ENCODE assay signal across 7 mouse cellular contexts in genomic region chr12:54696242-54697002, GRCm38 (mm10). TPM values are rescaled to one million over a fixed set of nuclear protein-coding genes. Genes with fewer than 3 reads are reported as not detected.
DNase-seq lines count a peak whose midpoint lies in the region; ATAC-seq lines count a peak whose summit lies in the region.

No protein-coding gene starts in this region.

- under 1% methylated on average over 32 of the region's 32 CpGs for WGBS in embryonic facial prominence, embryonic 10.5 days
- WGBS in limb, embryonic 10.5 days = under 1% methylated on average over 32 of the region's 32 CpGs
- WGBS in midbrain, embryonic 13.5 days = under 1% methylated on average over 32 of the region's 32 CpGs

- H3K4me3 ChIP-seq in embryonic facial prominence, embryonic 10.5 days = peak overlapping the region; percentile 86
- H3K4me3 ChIP-seq in limb, embryonic 10.5 days = peak overlapping the region; percentile 86
- H3K4me3 ChIP-seq in midbrain, embryonic 13.5 days (replicated peaks) = peak overlapping the region; percentile 84

- DNase-seq in adrenal gland, postnatal 10 days = peak; percentile 95
- peak; percentile 95 for DNase-seq in embryonic facial prominence, embryonic 10.5 days (ENCODE audit: low spot score)
- peak; percentile 95 for DNase-seq in kidney, adult 11 months
- DNase-seq in limb, embryonic 10.5 days (ENCODE audit: low spot score) = peak; percentile 92
- DNase-seq in spleen, adult 12 weeks (ENCODE audit: low spot score) = peak; percentile 78

- H3K4me1 ChIP-seq in embryonic facial prominence, embryonic 10.5 days = peaks cover 4% of the 10 kb centered on the region
- 0 out of 2 replicates have a peak, but pooled peaks cover 3% of the 10 kb centered on the region for H3K4me1 ChIP-seq in limb, embryonic 10.5 days
- peaks cover 16% of the 10 kb centered on the region for H3K4me1 ChIP-seq in midbrain, embryonic 13.5 days (replicated peaks)

- no peaks in the 10 kb centered on the region for H3K27me3 ChIP-seq in embryonic facial prominence, embryonic 10.5 days (replicated peaks; ENCODE audit: low read depth, poor library complexity, severe bottlenecking)
- H3K27me3 ChIP-seq in limb, embryonic 10.5 days (ENCODE audit: low read depth, poor library complexity, severe bottlenecking) = no peaks in the 10 kb centered on the region
- H3K27me3 ChIP-seq in midbrain, embryonic 13.5 days = no peaks in the 10 kb centered on the region

- H3K9me3 ChIP-seq in embryonic facial prominence, embryonic 10.5 days = no peaks in the 10 kb centered on the region
- no peaks in the 10 kb centered on the region for H3K9me3 ChIP-seq in limb, embryonic 10.5 days (replicated peaks)
- no peaks in the 10 kb centered on the region for H3K9me3 ChIP-seq in midbrain, embryonic 13.5 days

- peaks cover 14% of the 10 kb centered on the region for H3K36me3 ChIP-seq in embryonic facial prominence, embryonic 10.5 days (replicated peaks)
- H3K36me3 ChIP-seq in limb, embryonic 10.5 days = peaks cover 12% of the 10 kb centered on the region
- H3K36me3 ChIP-seq in midbrain, embryonic 13.5 days = peaks cover 11% of the 10 kb centered on the region; the same call in 1 of the 2 replicates

- ATAC-seq in granulocyte monocyte progenitor cell, adult 5-6 weeks (replicated peaks; ENCODE audit: poor library complexity, severe bottlenecking) = peak; percentile 65
- peak; percentile 86 for ATAC-seq in midbrain, embryonic 13.5 days

- H3K9ac ChIP-seq in midbrain, embryonic 13.5 days (replicated peaks) = peak overlapping the region; percentile 89

- peak overlapping the region; percentile 64 for H3K4me2 ChIP-seq in midbrain, embryonic 13.5 days (replicated peaks)

- peak overlapping the region; percentile 95 for H3K27ac ChIP-seq in embryonic facial prominence, embryonic 10.5 days (replicated peaks)
- H3K27ac ChIP-seq in limb, embryonic 10.5 days = peak overlapping the region; percentile 95
- H3K27ac ChIP-seq in midbrain, embryonic 13.5 days = peak overlapping the region; percentile 98

RNA-seq across cellular contexts. Expression of gene Eapp, which starts 0.7 kb away (rescaled TPM):
- 10 to 100 TPM; 33.5 to 36.8 TPM for total RNA-seq in adrenal gland, postnatal 10 days (2021)
- 64.4 and 72.8 TPM in 2 replicates for polyA plus RNA-seq in embryonic facial prominence, embryonic 10.5 days (2016; fragmentation: Nextera tagmentation; extraction: Ambion mirVana)
- total RNA-seq in granulocyte monocyte progenitor cell, adult 5-6 weeks (2014; fragmentation: Nextera tagmentation) = 49.9 and 62.1 TPM in 2 replicates
- total RNA-seq in granulocyte monocyte progenitor cell, adult 5-6 weeks (2017) = 50.8 and 73.5 TPM in 2 replicates
- polyA plus RNA-seq in limb, embryonic 10.5 days (2016; fragmentation: Nextera tagmentation; extraction: Ambion mirVana) = 62.7 and 69.8 TPM in 2 replicates
- 95.4 and 98.4 TPM in 2 replicates for polyA plus RNA-seq in midbrain, embryonic 13.5 days (2015; fragmentation: Nextera tagmentation; extraction: Ambion mirVana)

RNA-seq across cellular contexts. Expression of gene Sptssa, which starts 40.0 kb away (rescaled TPM):
- 10 to 100 TPM; 76.7 to 77.1 TPM for total RNA-seq in adrenal gland, postnatal 10 days (2021)
- polyA plus RNA-seq in embryonic facial prominence, embryonic 10.5 days (2016; fragmentation: Nextera tagmentation; extraction: Ambion mirVana) = 148 and 155 TPM in 2 replicates
- 203 and 212 TPM in 2 replicates for total RNA-seq in granulocyte monocyte progenitor cell, adult 5-6 weeks (2014; fragmentation: Nextera tagmentation)
- total RNA-seq in granulocyte monocyte progenitor cell, adult 5-6 weeks (2017) = 155 and 195 TPM in 2 replicates
- 130 and 143 TPM in 2 replicates for polyA plus RNA-seq in limb, embryonic 10.5 days (2016; fragmentation: Nextera tagmentation; extraction: Ambion mirVana)
- polyA plus RNA-seq in midbrain, embryonic 13.5 days (2015; fragmentation: Nextera tagmentation; extraction: Ambion mirVana) = 174 and 200 TPM in 2 replicates

Comparison
In these comparisons a context has a peak if more than half of its experiments do, and no peak if none do; other contexts are left out.
1. Peak in every context shown above with its lines: DNase-seq, ATAC-seq, H3K4me3 ChIP-seq and H3K27ac ChIP-seq.